Mouse (Mus musculus) hematopoietic stem cell, adult 5-6 weeks (primary cell): ENCODE measurements around the gene Tpm1. TPM values are rescaled to one million over a fixed set of nuclear protein-coding genes. Genes with fewer than 3 reads are reported as not detected.
A peak's percentile ranks its signal among the peaks of the same experiment; 100 is the strongest.

Source experiments
- ATAC-seq, 2 experiments: fragments of 125-278 bp in 1 of 2; replicated peaks in 1 of 2; 2 replicates each; pipeline ENCODE4 v1.8.0; 2016 to 2017; ENCODE audit warnings: inconsistent platforms in 2 of 2, mild to moderate bottlenecking in 2 of 2, moderate number of reproducible peaks in 2 of 2, low read depth in 1 of 2, moderate TSS enrichment in 1 of 2; ENCODE audit not compliant: low FRiP score in 2 of 2, poor library complexity in 2 of 2, severe bottlenecking in 2 of 2, insufficient read depth in 1 of 2, low TSS enrichment in 1 of 2
- total RNA-seq: library from RNA; stranded (forward); fragments of 172-1452, 232-1000 nt; gene quantifications from 2 replicates; pipeline ENCODE4 v1.2.3, GENCODE M21; 2017

Gene Tpm1
- total RNA-seq, 1 experiment from 2014 or later = 91.2 TPM

GRCm38 (mm10) chr9:67035957-67036451 is 13.2 kb downstream of the Tpm1 start:
- ATAC-seq = no peak; a peak in 1 of 4 replicates

GRCm38 (mm10) chr9:67034677-67035076 is 14.5 kb downstream of the Tpm1 start:
- ATAC-seq = no peak

DNA sequence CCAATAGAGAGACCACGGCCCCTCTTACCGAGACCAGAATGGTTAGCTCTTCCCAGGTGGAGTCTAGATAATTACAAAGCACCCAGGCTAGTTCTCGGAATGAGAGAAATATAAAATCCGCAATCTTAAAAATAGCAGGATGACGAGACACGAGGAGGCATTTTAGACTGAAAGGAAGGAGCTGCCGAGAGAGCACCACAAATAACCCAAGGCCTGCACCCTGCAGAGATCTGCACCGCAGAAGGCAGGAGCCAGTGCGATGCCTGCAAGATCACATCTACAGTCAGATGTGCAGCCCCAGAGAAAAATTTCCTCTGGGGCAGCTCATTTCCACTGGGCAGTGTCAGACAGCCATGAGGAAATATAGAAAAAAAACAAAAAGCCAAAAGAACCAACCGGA is 16.2 kb downstream of the Tpm1 start:
- ATAC-seq = no peak

- ATAC-seq = no peak
Observed at GRCm38 (mm10) chr9:67032611-67033010, 16.6 kb downstream of the Tpm1 start.

- ATAC-seq = no peak
Observed at GRCm38 (mm10) chr9:67029518-67029917, 19.7 kb downstream of the Tpm1 start.

- ATAC-seq = no peak
Observed at GRCm38 (mm10) chr9:67028929-67029328, 20.3 kb downstream of the Tpm1 start.

DNA sequence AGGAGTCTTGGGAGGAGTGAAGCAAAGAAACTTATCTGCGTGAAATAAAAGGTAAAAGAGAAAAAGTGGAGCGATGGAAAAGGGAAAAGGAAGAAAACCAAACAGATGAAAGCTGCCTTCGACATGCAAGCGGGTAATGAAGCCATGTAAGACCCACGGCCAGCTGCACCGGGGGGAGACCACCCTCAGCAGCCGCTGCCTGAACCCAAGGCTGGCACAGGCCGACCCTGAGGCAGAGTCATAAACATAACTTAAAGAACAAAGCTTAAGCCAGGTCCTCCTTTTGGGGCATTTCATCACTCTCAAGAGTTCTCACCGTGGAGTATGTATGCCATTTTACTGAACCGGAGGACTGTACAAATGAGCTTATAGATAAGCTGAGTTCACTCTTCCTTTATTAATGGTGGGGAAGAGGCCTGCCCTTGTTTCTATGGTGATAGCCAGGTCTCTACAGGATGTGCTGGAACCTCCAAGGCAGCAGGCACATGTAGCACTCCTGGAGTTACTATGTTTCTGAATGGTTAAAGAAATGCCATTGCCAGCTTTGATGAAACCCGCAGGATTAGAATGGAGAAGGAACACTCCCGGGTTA is 21.0 kb downstream of the Tpm1 start:
- ATAC-seq = no peak

DNA sequence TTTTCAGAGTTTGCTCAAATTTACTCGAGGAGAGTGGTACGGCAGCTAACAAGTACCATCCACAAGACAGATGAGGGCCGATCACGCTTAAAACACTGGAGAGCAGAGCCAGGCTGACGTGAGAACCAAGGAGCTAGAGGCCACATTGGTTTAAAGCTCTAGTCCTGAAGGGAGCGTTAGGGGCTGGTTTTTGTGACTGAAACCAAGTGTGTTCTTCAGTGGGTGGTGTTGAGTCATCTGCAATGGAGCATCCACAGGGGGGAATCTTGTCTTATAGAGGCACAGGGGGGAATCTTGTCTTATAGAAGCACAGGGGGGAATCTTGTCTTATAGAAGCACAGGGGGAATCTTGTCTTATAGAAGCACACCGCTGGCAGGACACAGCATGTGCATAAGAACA is 22.3 kb downstream of the Tpm1 start:
- ATAC-seq = no peak

DNA sequence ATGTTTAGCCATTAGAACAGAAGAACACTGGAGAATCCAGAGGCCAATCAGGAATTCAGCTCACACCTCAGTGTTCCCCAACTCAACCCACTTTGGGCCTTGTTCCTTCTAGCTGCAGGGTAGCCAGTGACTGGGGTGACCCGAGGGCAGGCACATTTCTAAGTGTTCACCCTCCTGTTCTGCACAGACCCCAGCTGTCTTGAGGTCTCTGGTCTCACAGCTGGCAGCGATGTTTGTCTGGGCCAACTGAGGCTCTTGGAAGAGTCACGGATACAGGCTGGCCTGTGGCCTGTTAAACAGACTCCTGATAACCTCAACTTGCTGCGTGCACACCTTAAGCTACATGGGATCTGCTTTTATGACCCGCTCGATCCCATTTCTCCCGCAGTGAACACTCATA is 23.1 kb downstream of the Tpm1 start:
- no peak for ATAC-seq

- ATAC-seq = peak in 1 of 2 experiments; percentile 56; a peak in 1 of 4 replicates
Observed at GRCm38 (mm10) chr9:67024889-67025692, 24.1 kb downstream of the Tpm1 start.

- no peak for ATAC-seq
Observed at GRCm38 (mm10) chr9:67023371-67023770, 25.8 kb downstream of the Tpm1 start.

- ATAC-seq = peak; percentile 35 to 63; a peak in 2 of 4 replicates
Observed at GRCm38 (mm10) chr9:67020063-67020462, 29.1 kb downstream of the Tpm1 start.

GRCm38 (mm10) chr9:67013501-67013900 is 35.7 kb downstream of the Tpm1 start:
- ATAC-seq = peak; percentile 45 to 48; a peak in 3 of 4 replicates

GRCm38 (mm10) chr9:67012470-67012869 is 36.7 kb downstream of the Tpm1 start:
- no peak for ATAC-seq

GRCm38 (mm10) chr9:67011483-67011882 is 37.7 kb downstream of the Tpm1 start:
- ATAC-seq = no peak

DNA sequence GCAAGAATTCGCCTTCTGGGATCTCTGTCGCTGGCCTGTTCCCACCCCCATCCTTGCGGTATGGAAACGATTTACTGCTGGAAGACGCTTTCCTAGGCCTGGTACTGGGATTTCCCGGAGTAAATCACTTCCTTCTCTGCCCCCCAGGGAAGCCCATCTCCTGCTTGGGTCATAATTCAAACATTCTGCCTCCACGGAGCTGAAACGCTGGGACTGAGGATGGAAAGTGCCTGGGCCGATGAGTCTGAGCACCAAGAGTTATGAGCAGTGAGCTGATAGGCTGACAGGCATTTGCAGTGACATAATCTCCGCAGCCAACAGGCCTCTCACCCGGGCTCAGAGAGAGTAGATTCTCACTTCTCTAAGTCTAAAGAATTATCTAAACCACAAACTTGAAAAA is 40.4 kb downstream of the Tpm1 start:
- no peak for ATAC-seq

- ATAC-seq = no peak
Observed at GRCm38 (mm10) chr9:67006376-67006775, 42.8 kb downstream of the Tpm1 start.

GRCm38 (mm10) chr9:67005161-67005742 is 44.0 kb downstream of the Tpm1 start:
- ATAC-seq = no peak
